Mouse (Mus musculus) testis, postnatal 10 days (tissue): ENCODE data around the gene Dlgap5.

Experiments
- DNase-seq: peaks from one replicate; pipeline ENCODE4 v3.0.0; 2021; ENCODE audit warnings: low spot score

Gene Dlgap5

DNA sequence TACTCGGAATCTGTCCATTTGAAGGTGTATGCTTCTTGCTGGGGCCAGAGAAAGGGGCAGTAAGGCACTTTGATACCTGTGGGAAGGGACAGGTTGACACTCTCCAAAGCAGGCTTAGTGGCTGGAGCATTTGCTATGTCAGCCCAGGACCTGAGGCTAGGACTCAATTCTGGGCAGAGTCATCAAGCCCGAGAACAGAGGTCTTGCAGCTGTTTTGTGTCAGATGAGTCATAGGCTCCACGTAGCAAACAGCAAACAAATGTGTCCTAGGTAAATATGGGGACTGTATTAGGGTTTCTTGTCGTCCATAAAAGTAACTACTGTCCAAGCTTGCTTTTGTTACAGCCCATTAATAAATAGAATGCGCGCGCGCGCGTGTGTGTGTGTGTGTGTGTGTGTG, 65.9 kb downstream of the Dlgap5 start:
- no peak for DNase-seq

DNA sequence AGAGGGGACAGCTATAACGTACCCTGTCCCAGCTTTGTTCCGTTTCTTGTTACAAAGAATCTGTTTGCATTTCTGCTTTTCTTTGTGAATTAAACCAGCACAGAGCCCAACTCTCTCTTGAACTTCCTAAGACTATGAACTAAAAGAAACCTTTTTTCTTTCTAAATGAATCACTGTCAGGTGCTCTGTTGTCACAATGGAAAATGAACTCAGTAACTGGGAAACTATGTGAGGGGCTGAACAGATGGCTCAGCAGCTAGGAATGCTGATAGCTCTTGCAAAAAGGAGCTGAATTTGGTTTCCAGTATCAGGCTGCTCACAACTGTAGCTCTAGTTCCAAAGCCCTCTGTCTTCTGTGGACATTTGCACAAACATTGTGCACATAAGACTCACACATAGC, 67.2 kb downstream of the Dlgap5 start:
- DNase-seq, result no peak

DNA sequence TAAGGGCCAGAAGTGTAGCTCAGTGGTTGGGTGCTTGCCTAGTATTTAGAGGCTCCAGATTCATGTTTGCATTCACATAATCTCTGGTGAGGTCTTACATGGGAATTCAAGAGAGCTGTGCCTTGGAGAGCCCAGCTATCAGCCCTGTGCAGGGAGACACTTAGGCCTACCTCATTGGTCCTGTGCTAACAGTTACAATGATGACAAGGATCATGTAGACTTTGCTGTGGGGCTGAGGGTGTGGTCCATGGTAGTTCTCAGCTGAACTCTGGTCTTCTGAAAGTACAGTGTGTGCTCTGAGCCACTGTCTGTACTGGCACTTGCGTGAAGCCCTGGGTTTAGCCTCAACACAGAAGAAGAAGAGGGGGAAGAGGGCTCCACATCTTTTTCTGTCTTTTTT, 71.5 kb downstream of the Dlgap5 start:
- DNase-seq, result no peak

DNA sequence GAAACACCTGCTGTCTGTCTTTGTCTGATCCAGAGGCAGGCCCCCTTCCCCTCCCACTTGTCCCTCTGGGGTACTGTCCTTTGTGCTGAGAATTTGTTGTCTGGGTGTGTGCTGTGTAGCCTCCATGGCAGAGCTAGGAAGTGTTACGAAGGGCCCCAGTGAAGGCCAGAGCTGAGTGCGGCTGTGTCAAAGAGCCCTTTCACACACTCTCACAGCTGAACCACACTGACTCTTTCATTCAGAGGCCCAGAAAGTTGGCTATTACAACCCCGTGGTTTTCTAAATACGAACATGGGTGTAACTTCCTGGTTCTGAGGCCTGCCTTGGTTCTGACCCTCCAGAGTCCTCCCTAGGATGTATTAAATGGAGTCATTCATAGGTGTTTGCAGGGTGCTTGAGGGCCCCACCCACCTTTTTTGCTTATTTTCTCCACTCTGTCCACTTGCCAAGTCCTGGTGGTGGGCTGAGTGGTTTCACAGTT, 76.4 kb downstream of the Dlgap5 start:
- DNase-seq, result no peak

DNA sequence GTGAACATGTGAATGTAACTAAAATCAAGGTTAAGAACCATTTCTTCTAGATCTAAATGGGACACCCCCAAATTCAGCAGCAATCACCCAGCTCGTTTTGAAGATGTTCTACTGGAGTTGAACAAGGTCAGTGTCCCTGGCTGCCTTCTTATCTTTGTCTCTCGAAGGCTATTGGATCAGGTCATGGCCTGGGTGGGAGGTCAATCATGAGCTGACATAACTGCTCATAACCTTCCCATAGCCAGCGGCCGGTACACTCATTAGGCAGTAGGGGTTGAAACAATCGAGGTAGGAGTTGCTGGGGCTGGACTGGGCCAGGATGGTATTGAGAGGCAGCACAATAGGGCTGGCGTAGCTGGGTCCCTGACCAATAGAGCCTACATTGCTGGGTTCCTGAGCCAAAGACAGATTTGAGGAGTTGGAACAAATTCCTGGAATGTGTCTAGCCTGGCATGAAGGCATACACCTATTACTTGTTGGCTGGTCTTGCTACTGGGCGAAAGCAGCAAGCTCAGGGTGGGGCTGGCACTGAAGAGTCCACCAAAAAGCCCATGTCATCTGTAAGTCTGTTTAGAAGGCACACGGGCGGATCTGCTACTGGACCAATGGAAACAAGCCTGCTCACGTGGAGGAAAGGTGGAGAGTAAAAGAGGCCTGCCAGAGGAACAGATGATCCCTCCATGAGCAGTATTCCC, 77.8 kb downstream of the Dlgap5 start:
- DNase-seq, result no peak
